Mouse (Mus musculus) gastrocnemius, adult 2 months (tissue): ENCODE data around the gene Susd2. TPM values are rescaled to one million over a fixed set of nuclear protein-coding genes. Genes with fewer than 3 reads are reported as not detected.

Source experiments
- DNase-seq: peaks from one replicate; pipeline ENCODE4 v3.0.0; 2022
- H3K27ac ChIP-seq: fragments of 200-600 bp; 2 replicates; pipeline ENCODE4 v1.8.1; 2022; ENCODE audit warnings: mild to moderate bottlenecking
- H3K4me3 ChIP-seq: fragments of 200-600 bp; 2 replicates; pipeline ENCODE4 v1.8.1; 2022; ENCODE audit warnings: mild to moderate bottlenecking, moderate library complexity
- CTCF ChIP-seq: fragments of 200-600 bp; IDR thresholded peaks from 2 replicates; pipeline ENCODE4 v1.8.1; 2022; ENCODE audit warnings: antibody characterized with exemption, mild to moderate bottlenecking, moderate library complexity
- intact Hi-C: fragments of 180-260 bp; cut with DNase I; formaldehyde crosslinking; loops from one replicate; pipeline ENCODE4 v1.15.1; 2025
- total RNA-seq, 2 experiments: library from RNA; stranded (reverse); gene quantifications; 2 replicates each; pipeline ENCODE4 v1.2.3; 2021

Gene Susd2
- total RNA-seq, 2 experiments from 2014 or later, result 1.0 to 2.4 TPM

GRCm38 (mm10) chr10:75600189-75600730, 43.5 kb downstream of the Susd2 start:
- no peak for TF ChIP-seq CTCF
- H3K4me3 ChIP-seq, result no peak overlapping the region
- DNase-seq, result no peak
- no peak overlapping the region for H3K27ac ChIP-seq
- intact Hi-C loops, result no loop called here

- intact Hi-C loops, result no loop called here
- H3K4me3 ChIP-seq, result no peak overlapping the region
- no peak for TF ChIP-seq CTCF
- H3K27ac ChIP-seq, result peak overlapping the region; percentile 60
- DNase-seq, result peak; percentile 83
Measured at GRCm38 (mm10) chr10:75595981-75596380, 47.8 kb downstream of the Susd2 start.

- H3K27ac ChIP-seq, result peak overlapping the region; percentile 84
Measured at GRCm38 (mm10) chr10:75592585-75592984, 51.2 kb downstream of the Susd2 start.

GRCm38 (mm10) chr10:75591211-75591894, 52.5 kb downstream of the Susd2 start:
- no peak for DNase-seq
- peak overlapping the region; percentile 84 for H3K27ac ChIP-seq
- intact Hi-C loops, result no loop called here
- TF ChIP-seq CTCF, result no peak
- H3K4me3 ChIP-seq, result peak overlapping the region; percentile 68

More at GRCm38 (mm10) chr10:75592585-75592984, 51.2 kb downstream of the Susd2 start:
- no peak for TF ChIP-seq CTCF
- peak; percentile 48 for DNase-seq
- H3K4me3 ChIP-seq, result no peak overlapping the region
- intact Hi-C loops, result no loop called here

- Histone ChIP-seq H3K27ac (peak overlapping the region; percentile 84), H3K4me3 (peak overlapping the region; percentile 68)
- TF ChIP-seq CTCF, result no peak
- intact Hi-C loops, result loop anchor here (5.0 to 10.0 kb wide), 2 partner anchors 118 to 365 kb away; partner anchors contain the start of gene Gm5134
- DNase-seq, result peak; percentile 56
Measured at GRCm38 (mm10) chr10:75589651-75590050, 54.2 kb downstream of the Susd2 start.

- Histone ChIP-seq H3K4me3 (peak within 1 kb of the TSS; percentile 68), H3K27ac (peak within 1 kb of the TSS; percentile 84)
- TF ChIP-seq CTCF, result no peak
- DNase-seq, result peak; percentile 75
- intact Hi-C loops, result loop anchor here (5.0 to 10.0 kb wide), 2 partner anchors 118 to 366 kb away; partner anchors contain the start of gene Gm5134
Measured at GRCm38 (mm10) chr10:75589129-75589528, 54.7 kb downstream of the Susd2 start, which contains the start of gene Ggt5. TSS of gene Ggt5 (plus strand) at chr10:75589340.

GRCm38 (mm10) chr10:75588336-75588735, 55.5 kb downstream of the Susd2 start:
- H3K27ac ChIP-seq, result peak overlapping the region; percentile 84
- no peak overlapping the region for H3K4me3 ChIP-seq
- intact Hi-C loops, result loop anchor here (5.0 to 10.0 kb wide), 2 partner anchors 119 to 366 kb away; partner anchors contain the start of gene Gm5134
- TF ChIP-seq CTCF, result no peak
- DNase-seq, result peak; percentile 79

GRCm38 (mm10) chr10:75587781-75588180, 56.0 kb downstream of the Susd2 start:
- Histone ChIP-seq H3K27ac (peak overlapping the region; percentile 84), H3K4me3 (no peak overlapping the region)
- no peak for TF ChIP-seq CTCF
- intact Hi-C loops, result loop anchor here (5.0 to 10.0 kb wide), 2 partner anchors 120 to 367 kb away; partner anchors contain the start of gene Gm5134
- no peak for DNase-seq

Other genes with a start within 250 kb of the Susd2 start
- gene Upb1, start 242.9 kb downstream of the Susd2 start, total RNA-seq, result not detected
- 10 to 100 TPM; 65.9 to 91.4 TPM for gene Snrpd3, start 126.5 kb downstream of the Susd2 start, total RNA-seq
- gene Gucd1, start 126.0 kb downstream of the Susd2 start, total RNA-seq, result 10 to 100 TPM; 48.2 to 78.7 TPM
- gene Lrrc75b, start 83.7 kb downstream of the Susd2 start, total RNA-seq, result under 1 TPM; 0.11 to 0.15 TPM
- gene Ggt1, start 82.4 kb downstream of the Susd2 start, total RNA-seq, result not detected
- 1 to 10 TPM; 2.9 to 4.6 TPM for gene Ggt5, start 54.7 kb downstream of the Susd2 start, total RNA-seq
- 10 to 100 TPM in 1 of 2 experiments, 1 to 10 TPM in 1; 8.4 to 11.0 TPM for gene Cabin1, start 120.3 kb upstream of the Susd2 start, total RNA-seq
- gene Ddt, start 129.4 kb upstream of the Susd2 start, total RNA-seq, result 10 to 100 TPM; 32.5 to 55.0 TPM
- not detected for gene Gm20441, start 136.9 kb upstream of the Susd2 start, total RNA-seq
- 1 to 10 TPM; 2.6 to 3.2 TPM for gene Gstt3, start 137.4 kb upstream of the Susd2 start, total RNA-seq
- gene Gstt1, start 154.6 kb upstream of the Susd2 start, total RNA-seq, result 1 to 10 TPM; 4.5 to 5.7 TPM
- gene Gstt4, start 178.5 kb upstream of the Susd2 start, total RNA-seq, result not detected
- gene Gstt2, start 193.4 kb upstream of the Susd2 start, total RNA-seq, result 1 to 10 TPM; 2.3 to 4.2 TPM
- gene Mif, start 216.2 kb upstream of the Susd2 start, total RNA-seq, result 100 to 1,000 TPM; 147 to 168 TPM
- gene Derl3, start 249.4 kb upstream of the Susd2 start, total RNA-seq, result under 1 TPM in 1 of 2 experiments, not detected in 1; 0.45 TPM